Mouse (Mus musculus): ENCODE results near the gene Igf2r. TPM values are rescaled to one million over a fixed set of nuclear protein-coding genes. Genes with fewer than 3 reads are reported as not detected.
A peak's percentile ranks its signal among the peaks of the same experiment; 100 is the strongest.

Igf2r gene
- polyA plus RNA-seq, 2 experiments from 2014 or later, result 45.2 to 46.1 TPM

DNA sequence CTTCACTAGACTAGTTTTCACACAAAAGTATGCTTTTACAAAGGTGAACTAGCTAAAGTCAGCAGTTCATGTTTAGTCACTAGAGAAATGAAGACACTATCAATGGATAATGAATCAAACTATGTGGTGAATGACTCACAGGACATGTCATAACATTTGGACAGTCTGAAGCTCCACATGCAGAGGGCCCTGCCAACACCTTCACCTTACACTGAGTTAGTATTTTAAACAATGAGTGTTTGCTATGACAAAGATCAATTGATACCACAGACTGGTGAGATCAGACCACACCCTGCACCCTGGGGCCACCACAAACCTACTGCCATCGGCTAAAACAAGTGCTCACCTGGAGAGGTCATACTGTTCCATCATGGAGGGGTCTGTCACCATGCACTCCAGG lies 54.4 kb downstream of the Igf2r start:
- peak; percentile 49 for ATAC-seq

DNA sequence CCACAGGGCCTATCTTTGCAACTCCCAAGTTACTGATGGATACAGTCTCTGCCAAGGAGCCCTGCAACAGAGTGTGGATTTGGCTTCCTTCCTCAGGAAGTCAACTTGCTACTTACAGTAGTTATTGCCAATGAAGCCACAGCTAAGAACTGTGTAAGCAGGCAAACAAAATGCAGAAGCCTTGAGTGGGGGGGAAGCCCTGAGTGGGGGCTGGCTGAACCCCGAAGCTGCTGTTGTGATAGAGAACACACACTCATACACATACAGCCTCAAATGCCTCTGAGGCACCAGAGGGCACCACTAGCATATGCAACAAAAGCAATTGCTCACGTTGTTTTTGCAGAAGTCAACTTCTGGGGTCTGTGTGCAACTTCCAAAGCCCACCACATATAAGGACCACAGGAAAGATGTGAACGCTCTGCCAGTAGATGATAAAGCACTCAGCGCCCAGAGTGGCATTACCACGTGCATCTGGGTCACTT lies 55.3 kb downstream of the Igf2r start:
- peak; percentile 47 for ATAC-seq

- ATAC-seq, result no peak
Measured at GRCm38 (mm10) chr17:12712993-12713392, 56.5 kb downstream of the Igf2r start.

GRCm38 (mm10) chr17:12712191-12712590 lies 57.3 kb downstream of the Igf2r start:
- ATAC-seq, result no peak

DNA sequence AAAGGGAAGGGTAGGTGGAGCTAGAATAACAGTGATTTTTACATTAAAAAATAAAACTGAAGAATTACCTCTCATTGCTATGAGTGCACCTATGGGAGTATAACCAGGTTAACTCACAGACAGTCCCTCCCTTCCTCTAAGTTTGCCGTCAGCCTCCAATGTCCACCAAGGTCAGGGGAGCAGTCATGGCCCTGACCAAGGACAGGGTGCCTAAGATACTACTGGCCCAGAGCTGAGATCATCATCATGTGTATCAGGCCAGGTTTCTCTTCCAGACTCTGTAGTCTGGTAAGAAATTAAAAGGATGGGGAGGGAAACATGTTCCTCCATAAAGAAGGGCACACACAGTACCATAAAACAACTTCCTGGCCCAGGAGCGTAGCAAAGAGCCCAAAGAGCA lies 58.5 kb downstream of the Igf2r start:
- ATAC-seq, result no peak

GRCm38 (mm10) chr17:12710050-12710780 lies 59.2 kb downstream of the Igf2r start:
- no peak for ATAC-seq

DNA sequence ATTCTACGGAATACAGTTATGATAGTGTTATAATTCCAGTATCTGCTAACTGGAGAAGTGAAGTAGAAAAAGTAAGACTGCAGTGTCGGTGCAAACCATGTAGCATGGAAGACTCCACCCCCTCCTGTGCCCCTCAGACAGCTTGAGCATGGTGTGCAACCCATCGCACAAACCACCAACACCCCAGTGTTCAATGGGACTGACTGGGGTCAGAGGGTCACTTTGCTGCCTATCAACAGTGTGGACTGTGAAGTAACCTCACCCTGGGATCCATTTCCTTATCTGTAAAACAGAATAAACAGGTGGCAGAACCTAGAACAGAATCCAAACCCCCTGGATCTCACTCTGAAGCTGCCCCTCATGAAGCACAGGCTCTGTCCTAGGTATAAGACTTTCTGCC lies 61.1 kb downstream of the Igf2r start:
- ATAC-seq, result no peak

DNA sequence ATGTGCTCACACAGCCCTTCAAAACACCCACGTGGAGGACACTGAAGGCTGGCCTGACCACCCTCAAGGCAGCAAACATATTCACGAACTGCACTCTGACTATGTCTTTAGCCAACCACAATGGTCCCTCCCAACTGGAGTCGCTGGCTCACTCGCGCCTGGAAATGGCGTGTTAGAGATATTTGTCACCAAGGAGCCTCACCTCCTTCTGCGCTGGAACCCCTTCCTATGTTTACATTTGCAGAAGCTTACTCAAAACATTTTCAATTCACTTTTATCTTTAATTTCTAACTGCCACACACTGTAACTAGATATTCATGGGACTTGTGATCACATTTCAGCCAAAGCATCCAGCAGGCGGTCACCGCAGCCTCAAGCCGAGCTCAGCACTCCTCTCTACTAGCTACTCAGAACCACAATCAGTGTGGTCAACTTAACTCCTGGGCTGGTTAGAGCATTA lies 62.8 kb downstream of the Igf2r start:
- no peak for ATAC-seq

DNA sequence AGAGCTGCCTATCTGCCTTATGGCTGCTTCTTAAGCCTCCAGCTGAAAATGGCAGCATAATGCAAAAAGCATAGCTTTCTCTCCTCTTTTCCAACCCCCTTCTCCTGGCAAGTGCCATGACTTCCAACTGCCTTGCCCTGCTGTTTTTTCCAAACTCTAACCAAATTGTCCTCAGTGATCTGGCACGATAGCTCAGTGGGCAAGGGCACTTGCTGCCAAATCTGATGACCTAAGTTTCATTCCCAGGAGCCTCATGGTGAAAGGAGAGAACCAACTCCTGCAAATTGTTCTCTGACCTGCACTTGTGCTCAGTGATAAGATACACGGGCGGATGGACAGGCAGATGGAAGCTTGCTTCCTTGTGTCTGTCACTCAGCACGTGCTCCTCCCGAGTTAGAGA lies 66.6 kb downstream of the Igf2r start:
- ATAC-seq, result no peak

- ATAC-seq, result no peak
Measured at GRCm38 (mm10) chr17:12700373-12700772, 69.1 kb downstream of the Igf2r start.

GRCm38 (mm10) chr17:12691899-12692298 lies 77.6 kb downstream of the Igf2r start:
- peak; percentile 94 for ATAC-seq

DNA sequence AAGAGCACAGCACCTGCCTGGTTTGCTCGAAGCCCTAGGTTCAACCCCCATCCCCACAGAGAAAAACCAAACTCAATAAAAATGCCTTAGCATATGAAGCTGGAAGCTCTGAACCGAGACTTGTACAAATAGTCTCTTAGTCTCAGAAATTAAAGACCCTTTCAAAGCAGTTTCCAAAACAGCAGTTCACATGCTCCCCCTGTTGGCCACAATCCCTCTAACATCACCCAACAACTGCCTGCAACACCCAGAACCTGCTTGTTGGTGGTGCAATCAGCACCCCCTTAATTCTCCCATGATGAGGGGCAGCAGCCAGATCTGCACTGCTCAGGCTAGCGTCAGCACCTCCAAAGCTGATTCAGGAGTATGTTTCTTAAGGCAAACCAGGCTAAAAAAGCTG lies 79.9 kb downstream of the Igf2r start:
- peak; percentile 19 for ATAC-seq

DNA sequence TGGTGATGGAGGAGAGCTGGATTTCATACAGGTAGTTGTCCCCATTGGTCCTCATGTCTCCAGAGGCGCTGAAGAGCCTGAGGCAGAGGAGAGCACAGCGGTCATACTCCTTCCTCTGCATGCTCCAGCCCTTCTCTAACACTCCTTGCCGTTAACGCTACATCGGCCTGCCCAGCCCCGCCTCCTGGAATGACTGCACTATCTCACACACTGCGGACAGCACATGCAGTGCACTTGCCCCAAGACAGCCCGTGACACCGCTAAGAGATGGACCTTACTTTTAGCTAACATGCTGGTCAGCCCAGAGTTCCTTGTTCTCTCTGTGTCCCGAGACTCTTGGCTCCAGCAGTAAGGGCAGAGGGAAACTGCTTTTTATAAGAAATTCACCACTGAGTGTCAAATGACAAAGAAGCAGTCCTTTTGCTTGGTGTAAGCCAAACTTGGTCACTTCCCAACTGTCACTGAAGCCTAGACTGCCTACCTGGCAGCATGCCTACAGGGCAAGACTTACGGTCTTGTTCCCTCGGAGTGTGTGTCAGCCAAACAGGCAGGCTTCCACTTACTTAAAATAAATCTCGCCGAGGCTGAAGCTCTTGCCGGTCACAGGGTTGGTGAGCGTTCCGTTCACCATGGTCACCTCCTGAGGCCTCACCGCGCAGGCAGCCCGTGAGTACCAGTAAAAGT lies 80.9 kb downstream of the Igf2r start:
- no peak for ATAC-seq

- no peak for ATAC-seq
Measured at GRCm38 (mm10) chr17:12684928-12685624, 84.4 kb downstream of the Igf2r start.

- no peak for ATAC-seq
Measured at GRCm38 (mm10) chr17:12684412-12684811, 85.1 kb downstream of the Igf2r start.

DNA sequence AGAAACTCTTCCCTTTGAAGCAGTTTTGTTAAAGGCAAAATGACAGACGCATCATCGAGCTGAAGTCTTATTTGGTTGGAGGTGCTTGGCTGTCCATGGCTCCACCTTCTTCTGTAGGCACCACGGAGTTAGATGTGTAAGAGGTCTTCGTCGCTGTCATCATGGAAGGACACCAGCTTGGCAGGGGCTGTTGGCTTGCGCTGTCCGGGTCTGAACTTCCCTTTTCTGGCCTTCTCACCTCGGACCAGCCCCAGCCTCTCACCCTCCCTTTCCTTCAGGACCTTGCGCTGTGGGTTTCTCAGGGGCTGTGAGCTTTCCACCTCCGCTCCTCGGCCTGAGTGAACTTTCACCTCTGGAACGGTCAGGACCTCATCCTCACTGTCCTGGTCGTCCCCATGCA lies 85.9 kb downstream of the Igf2r start:
- no peak for ATAC-seq

DNA sequence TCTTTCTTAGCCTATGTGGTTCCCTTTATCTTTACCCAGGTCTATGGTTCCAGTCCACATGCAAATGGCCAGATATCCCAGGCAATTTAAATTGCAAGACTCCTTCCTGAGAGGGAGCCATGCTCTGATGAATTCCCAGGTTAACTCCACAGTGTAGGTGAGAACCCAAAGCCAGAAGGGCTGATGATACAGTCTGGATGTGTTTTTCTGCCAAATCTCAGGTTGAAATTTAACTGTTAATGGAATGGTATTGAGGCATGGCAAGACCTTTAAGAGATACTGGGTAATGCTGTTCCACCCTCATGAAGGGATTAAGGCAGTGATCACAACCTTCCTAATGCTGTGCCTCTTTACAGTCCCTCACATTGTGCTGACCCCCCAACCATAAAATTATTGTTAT lies 91.2 kb downstream of the Igf2r start:
- ATAC-seq, result no peak

GRCm38 (mm10) chr17:12677139-12677538 lies 92.3 kb downstream of the Igf2r start:
- peak; percentile 69 for ATAC-seq

DNA sequence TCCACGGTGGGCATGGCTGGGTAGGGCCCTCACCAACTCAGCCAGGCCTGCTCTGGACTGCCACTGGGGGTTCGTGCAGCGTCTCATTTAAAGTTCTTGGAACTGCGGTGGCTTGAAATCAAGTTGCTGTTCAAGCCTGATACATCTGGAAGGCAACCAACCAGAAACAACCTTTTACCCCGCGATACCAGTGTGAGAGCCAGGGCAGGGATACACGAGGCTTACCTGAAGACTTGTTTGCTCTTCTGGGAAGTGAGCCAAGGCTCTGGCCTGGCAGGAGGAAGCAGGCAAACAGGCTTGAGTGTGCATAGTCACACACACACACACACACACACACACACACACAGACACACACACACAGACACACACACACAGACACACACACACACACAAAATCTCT lies 93.8 kb downstream of the Igf2r start, which contains the start of gene Slc22a1:
Gene Slc22a1, minus strand, starts transcription at position 184 of the 400 bp plus-strand sequence.
- no peak for ATAC-seq

- ATAC-seq, result peak; percentile 80
Measured at GRCm38 (mm10) chr17:12674980-12675379, 94.5 kb downstream of the Igf2r start.

DNA sequence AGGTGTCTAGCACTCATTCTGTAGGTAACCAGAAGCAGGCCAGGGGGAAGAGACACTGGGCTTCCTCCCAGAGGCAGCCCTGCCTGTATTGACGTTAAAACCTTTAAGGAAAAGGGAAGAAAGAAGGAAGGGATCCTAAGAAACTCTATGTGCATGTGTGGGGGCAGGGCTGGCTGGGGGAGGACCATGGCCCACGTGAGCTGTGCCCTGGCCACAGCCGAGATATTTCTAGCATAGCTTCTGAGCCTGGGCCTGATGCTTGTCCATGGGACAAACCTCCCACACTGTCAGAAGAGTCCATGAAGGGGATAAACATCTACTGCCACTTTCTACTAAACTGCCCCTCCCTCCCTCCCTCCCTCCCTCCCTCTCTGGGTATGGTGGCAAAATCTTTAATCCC lies 95.6 kb downstream of the Igf2r start:
- ATAC-seq, result no peak

DNA sequence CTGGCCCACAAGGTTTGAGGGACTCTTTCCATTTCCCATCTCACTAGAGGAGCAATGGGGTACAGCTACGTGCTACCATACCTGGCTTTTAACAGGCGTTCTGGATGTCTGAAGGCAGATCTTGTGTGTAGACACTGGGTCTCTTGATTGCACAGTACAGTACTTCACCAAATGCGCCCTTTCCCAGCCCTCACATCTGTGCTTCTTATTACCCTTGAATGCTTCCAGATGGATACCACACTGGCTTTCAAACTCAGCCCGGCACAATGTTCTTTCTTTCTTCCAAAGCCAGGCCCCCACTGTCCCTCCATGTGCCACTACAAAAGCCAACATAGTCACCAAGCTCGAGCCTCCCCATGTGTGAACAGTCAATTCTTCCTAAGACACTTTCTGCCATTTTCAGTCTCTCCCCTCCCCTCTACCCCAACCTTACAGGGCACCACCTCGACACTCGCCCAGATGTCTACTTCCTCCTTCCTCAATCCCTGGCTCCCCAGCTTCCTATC lies 97.1 kb downstream of the Igf2r start:
- no peak for ATAC-seq

DNA sequence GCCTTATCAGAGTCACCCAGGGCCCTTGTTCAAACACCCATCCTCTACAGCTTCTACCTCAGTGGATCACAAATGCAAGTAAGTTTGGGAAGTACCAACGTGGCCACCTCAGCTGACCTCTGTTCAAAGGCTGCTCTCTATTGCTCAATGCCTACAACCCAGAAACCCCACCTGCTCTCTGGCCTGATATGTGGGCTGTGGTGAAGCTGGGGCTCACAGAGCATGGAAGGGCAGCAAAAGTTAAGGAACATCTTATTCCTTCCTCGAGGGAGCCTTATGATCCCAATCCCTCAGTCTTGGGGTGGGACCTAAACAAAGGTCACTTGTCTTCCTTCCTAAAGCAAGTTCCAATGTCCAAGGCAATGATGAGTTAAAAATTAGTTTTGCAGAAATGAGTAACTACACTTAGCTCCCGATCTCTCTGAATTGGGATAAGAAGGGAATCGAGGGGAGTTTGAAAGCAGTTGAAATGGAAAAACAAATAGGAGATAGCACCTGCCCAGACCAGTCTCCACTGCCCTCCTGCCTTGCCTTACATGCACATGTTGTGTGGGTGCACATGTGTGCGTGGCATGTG lies 98.3 kb downstream of the Igf2r start:
- no peak for ATAC-seq
